Mouse (Mus musculus) ES-Bruce4 (cell line): ENCODE results near the gene Scamp2.

Source experiments
- CTCF ChIP-seq: IDR thresholded peaks from one replicate; pipeline ENCODE4 v1.8.1; 2011; ENCODE audit warnings: low read depth, low read length
- EP300 ChIP-seq: IDR thresholded peaks from 2 replicates; pipeline ENCODE4 v1.6.1; 2011; ENCODE audit warnings: low read depth, low read length; ENCODE audit not compliant: insufficient read depth
- POLR2A ChIP-seq: IDR thresholded peaks from one replicate; pipeline ENCODE4 v1.8.1; 2011; ENCODE audit warnings: low read length; ENCODE audit not compliant: insufficient read depth

DNA sequence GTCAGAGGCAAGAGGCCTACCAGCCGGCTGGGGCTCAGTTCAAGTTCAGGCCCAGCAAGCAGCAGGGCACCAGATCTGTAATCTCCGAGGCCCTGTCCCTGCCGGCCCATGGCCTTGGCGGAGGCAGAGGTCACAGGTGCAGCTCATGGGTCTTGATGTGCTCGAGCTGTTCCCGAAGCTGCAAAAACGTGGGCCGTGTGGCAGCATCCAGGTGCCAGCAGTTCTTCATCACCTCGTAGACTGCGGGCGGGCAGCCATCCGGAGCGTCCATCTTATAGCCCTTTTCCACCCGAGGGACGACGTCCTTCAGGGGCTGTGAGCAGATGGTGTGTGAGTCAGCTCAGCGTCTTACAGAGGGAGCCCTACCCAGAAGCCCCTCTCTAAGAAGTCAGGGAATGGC lies 66.4 kb downstream of the Scamp2 start:
- TF ChIP-seq CTCF (no peak), POLR2A (no peak), EP300 (no peak)
